In the genomic region with DNA sequence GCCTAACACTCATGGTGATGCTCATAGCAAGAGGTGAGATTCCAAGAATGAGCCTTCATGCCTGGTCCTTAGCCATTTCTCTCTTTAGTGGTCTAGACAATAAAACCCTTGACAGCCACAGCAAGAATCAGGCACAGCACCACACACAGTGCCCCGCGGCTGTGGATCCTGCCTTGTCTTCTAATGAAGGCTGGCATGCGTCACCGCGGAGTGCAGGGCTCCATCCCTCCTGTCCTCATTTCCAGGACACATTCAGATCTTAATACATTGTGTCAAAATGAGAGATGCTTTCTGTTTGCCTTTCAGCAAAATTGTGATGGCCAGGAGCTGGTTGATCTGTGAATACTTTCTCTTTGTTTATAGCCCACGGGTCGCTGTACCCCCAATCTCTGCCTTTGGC, we compare ENCODE assay signal across 23 mouse cellular contexts.
"Had no signal": no experiment of that assay in that cellular context is flagged by ENCODE, and none has a peak within 500 bp of the region (broad histone marks: within the 10 kb centered on the region; RNA-seq: fewer than 3 reads in every experiment).

No protein-coding gene starts in this region.

- ATAC-seq: intestine, embryonic 16.5 days; liver, embryonic 12.5 days had no signal

- H3K27ac ChIP-seq: left cerebral cortex, adult 2 months; limb, embryonic 13.5 days; liver, embryonic 12.5 days; liver, embryonic 15.5 days; lung, embryonic 15.5 days; midbrain, embryonic 12.5 days had no signal

- H3K9me3 ChIP-seq: limb, embryonic 13.5 days; liver, embryonic 12.5 days; liver, embryonic 15.5 days; lung, embryonic 15.5 days; midbrain, embryonic 12.5 days had no signal

- H3K4me1 ChIP-seq: liver, embryonic 12.5 days; liver, embryonic 15.5 days had no signal

- H3K27me3 ChIP-seq: liver, embryonic 12.5 days; liver, embryonic 15.5 days; lung, embryonic 15.5 days; midbrain, embryonic 12.5 days had no signal

- H3K9ac ChIP-seq: limb, embryonic 13.5 days; liver, embryonic 12.5 days; liver, embryonic 15.5 days; lung, embryonic 15.5 days; midbrain, embryonic 12.5 days had no signal

- DNase-seq: kidney, adult 18-20 months; kidney, adult 9 months; kidney, postnatal 14 days; kidney, postnatal 4 days; layer of hippocampus, adult 9-11 months; layer of hippocampus, postnatal 36 days; left cerebral cortex, postnatal 4 days; liver; lung, adult 18-20 months; lung, postnatal 10 days; lung, postnatal 36 days; right cerebral cortex, postnatal 25 days; spleen, adult 18-20 months; thymus, adult 18-20 months; thymus, postnatal 36 days had no signal

- H3K4me2 ChIP-seq: limb, embryonic 13.5 days; liver, embryonic 12.5 days; liver, embryonic 15.5 days; lung, embryonic 15.5 days; midbrain, embryonic 12.5 days had no signal

- H3K4me3 ChIP-seq: left cerebral cortex, adult 2 months; limb, embryonic 13.5 days; liver, embryonic 12.5 days; liver, embryonic 15.5 days; lung, embryonic 15.5 days; megakaryocyte, embryonic 14.5 days; midbrain, embryonic 12.5 days had no signal

- H3K36me3 ChIP-seq: limb, embryonic 13.5 days; liver, embryonic 12.5 days; liver, embryonic 15.5 days; lung, embryonic 15.5 days; midbrain, embryonic 12.5 days had no signal
